Comparison of ENCODE assay signal across 21 mouse cellular contexts in the genomic region with DNA sequence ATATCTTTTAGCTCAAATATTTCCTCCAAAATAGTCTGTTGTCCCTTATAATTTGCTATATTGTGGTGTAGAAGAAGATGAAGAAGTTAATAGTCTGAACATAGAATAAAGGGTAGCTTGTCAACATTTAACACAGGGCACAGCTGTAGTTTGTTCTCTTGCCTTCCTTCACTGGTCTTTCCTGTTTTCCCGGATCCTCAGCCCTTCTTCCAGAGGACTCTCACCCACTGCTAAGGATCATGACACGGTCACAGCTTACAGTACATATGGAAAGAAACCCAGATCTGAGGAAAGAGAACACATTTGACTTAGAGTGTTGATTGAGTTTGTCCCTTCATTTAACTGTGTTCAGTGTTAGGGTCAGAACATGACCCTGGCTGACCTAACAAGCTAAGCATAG. TPM values are rescaled to one million over a fixed set of nuclear protein-coding genes. Genes with fewer than 3 reads are reported as not detected.
DNase-seq lines count a peak whose midpoint lies in the region; ATAC-seq lines count a peak whose summit lies in the region.
"Had no signal": no experiment of that assay in that cellular context is flagged by ENCODE, and none has a peak within 500 bp of the region (broad histone marks: within the 10 kb centered on the region; RNA-seq: fewer than 3 reads in every experiment).

No protein-coding gene starts in this region.

- H3K27me3 ChIP-seq in heart, embryonic 11.5 days (ENCODE audit: control insufficient read depth, insufficient read depth, low read length) = no peaks in the 10 kb centered on the region
- no peaks in the 10 kb centered on the region for H3K27me3 ChIP-seq in intestine, embryonic 15.5 days (replicated peaks)
- H3K27me3 ChIP-seq in intestine, embryonic 16.5 days (replicated peaks; ENCODE audit: control insufficient read depth, insufficient read depth, low read length) = no peaks in the 10 kb centered on the region
- H3K27me3 ChIP-seq in lung, embryonic 16.5 days (ENCODE audit: control insufficient read depth, insufficient read depth, low read depth, low read length) = no peaks in the 10 kb centered on the region
- H3K27me3 ChIP-seq: embryonic facial prominence, embryonic 12.5 days; forebrain, embryonic 15.5 days; hindbrain, embryonic 12.5 days had no signal

- H3K4me1 ChIP-seq in heart, embryonic 11.5 days (ENCODE audit: control insufficient read depth, insufficient read depth, low read length) = peaks cover 5% of the 10 kb centered on the region
- no peaks in the 10 kb centered on the region for H3K4me1 ChIP-seq in intestine, embryonic 15.5 days (replicated peaks)
- 0 out of 2 replicates have a peak, but pooled peaks cover 2% of the 10 kb centered on the region for H3K4me1 ChIP-seq in intestine, embryonic 16.5 days (ENCODE audit: control insufficient read depth, insufficient read depth, low read length)
- H3K4me1 ChIP-seq in lung, embryonic 16.5 days (replicated peaks; ENCODE audit: control insufficient read depth, insufficient read depth, low read length) = no peaks in the 10 kb centered on the region
- H3K4me1 ChIP-seq: embryonic facial prominence, embryonic 12.5 days; forebrain, embryonic 15.5 days; hindbrain, embryonic 12.5 days had no signal

- no peak overlapping the region for H3K27ac ChIP-seq in heart, embryonic 11.5 days (ENCODE audit: low read depth, low read length)
- no peak overlapping the region for H3K27ac ChIP-seq in intestine, embryonic 15.5 days
- no peak overlapping the region for H3K27ac ChIP-seq in intestine, embryonic 16.5 days (ENCODE audit: low read length)
- H3K27ac ChIP-seq in lung, embryonic 16.5 days (ENCODE audit: low read length) = peak overlapping the region; percentile 39
- H3K27ac ChIP-seq: embryonic facial prominence, embryonic 12.5 days; forebrain, embryonic 15.5 days; hindbrain, embryonic 12.5 days had no signal

- WGBS in heart, embryonic 11.5 days (ENCODE audit: insufficient replicate concordance) = 8% methylated on average over 2 of the region's 2 CpGs
- 26% methylated on average over 2 of the region's 2 CpGs for WGBS in intestine, embryonic 15.5 days
- WGBS in intestine, embryonic 16.5 days = 19% methylated on average over 2 of the region's 2 CpGs
- 10% methylated on average over 2 of the region's 2 CpGs for WGBS in lung, embryonic 16.5 days

- no peak for ATAC-seq in heart, embryonic 11.5 days (replicated peaks; ENCODE audit: insufficient number of reproducible peaks, low FRiP score, low TSS enrichment)
- peak; percentile 72; the same call in 1 of the 2 replicates for ATAC-seq in intestine, embryonic 15.5 days
- ATAC-seq in intestine, embryonic 16.5 days = no peak
- ATAC-seq in lung, embryonic 16.5 days (ENCODE audit: low read depth) = peak; percentile 64
- ATAC-seq: forebrain, embryonic 15.5 days; hindbrain, embryonic 16.5 days; inflammation-experienced regulatory T-cells, adult 6 months had no signal

- H3K9ac ChIP-seq in heart, embryonic 11.5 days (ENCODE audit: low read depth, low read length) = no peak overlapping the region
- H3K9ac ChIP-seq in intestine, embryonic 15.5 days = no peak overlapping the region
- no peak overlapping the region for H3K9ac ChIP-seq in intestine, embryonic 16.5 days (ENCODE audit: low read depth, low read length)
- H3K9ac ChIP-seq in lung, embryonic 16.5 days (ENCODE audit: low read length) = no peak overlapping the region
- H3K9ac ChIP-seq: embryonic facial prominence, embryonic 12.5 days; forebrain, embryonic 15.5 days; hindbrain, embryonic 12.5 days had no signal

- DNase-seq in heart, adult 18-20 months = no peak
- no peak for DNase-seq in lung, postnatal 10 days
- no peak for DNase-seq in left cerebral cortex, postnatal 36 days (ENCODE audit: low spot score in 2 of 2)
- DNase-seq: adrenal gland, postnatal 25 days; cerebellum, adult 2 months; cerebellum, postnatal 10 days; gastrocnemius, postnatal 36 days; heart, postnatal 4 days had no signal

- H3K4me3 ChIP-seq in heart, embryonic 11.5 days (ENCODE audit: low read depth, low read length) = no peak overlapping the region
- no peak overlapping the region for H3K4me3 ChIP-seq in intestine, embryonic 15.5 days (replicated peaks)
- H3K4me3 ChIP-seq in intestine, embryonic 16.5 days (ENCODE audit: low read length) = no peak overlapping the region
- no peak overlapping the region for H3K4me3 ChIP-seq in lung, embryonic 16.5 days (ENCODE audit: low read length)
- H3K4me3 ChIP-seq: embryonic facial prominence, embryonic 12.5 days; forebrain, embryonic 15.5 days; hindbrain, embryonic 12.5 days had no signal

- H3K36me3 ChIP-seq in heart, embryonic 11.5 days (ENCODE audit: control insufficient read depth, insufficient read depth, low read length) = no peaks in the 10 kb centered on the region
- H3K36me3 ChIP-seq in intestine, embryonic 15.5 days = no peaks in the 10 kb centered on the region
- H3K36me3 ChIP-seq in intestine, embryonic 16.5 days (ENCODE audit: control insufficient read depth, insufficient read depth, low read length) = no peaks in the 10 kb centered on the region
- H3K36me3 ChIP-seq in lung, embryonic 16.5 days (ENCODE audit: control insufficient read depth, insufficient read depth, low read length) = no peaks in the 10 kb centered on the region
- H3K36me3 ChIP-seq: embryonic facial prominence, embryonic 12.5 days; forebrain, embryonic 15.5 days; hindbrain, embryonic 12.5 days had no signal

- peak overlapping the region; percentile 17; the same call in 1 of the 2 replicates for H3K4me2 ChIP-seq in heart, embryonic 11.5 days
- no peak overlapping the region for H3K4me2 ChIP-seq in intestine, embryonic 15.5 days (replicated peaks)
- no peak overlapping the region for H3K4me2 ChIP-seq in intestine, embryonic 16.5 days (ENCODE audit: low read depth, low read length)
- H3K4me2 ChIP-seq in lung, embryonic 16.5 days (ENCODE audit: low read depth, low read length) = no peak overlapping the region
- H3K4me2 ChIP-seq: embryonic facial prominence, embryonic 12.5 days; forebrain, embryonic 15.5 days; hindbrain, embryonic 12.5 days had no signal

- no peaks in the 10 kb centered on the region for H3K9me3 ChIP-seq in heart, embryonic 11.5 days (replicated peaks; ENCODE audit: control insufficient read depth, low read length)
- no peaks in the 10 kb centered on the region for H3K9me3 ChIP-seq in intestine, embryonic 15.5 days
- no peaks in the 10 kb centered on the region for H3K9me3 ChIP-seq in intestine, embryonic 16.5 days (ENCODE audit: control insufficient read depth, low read length)
- no peaks in the 10 kb centered on the region for H3K9me3 ChIP-seq in lung, embryonic 16.5 days (ENCODE audit: control insufficient read depth, low read length)
- H3K9me3 ChIP-seq: embryonic facial prominence, embryonic 12.5 days; forebrain, embryonic 15.5 days; hindbrain, embryonic 12.5 days had no signal

- intact Hi-C loops in left cerebral cortex, postnatal 36 days (cut with DNase I) = no loop called here

RNA-seq across cellular contexts. Expression of a gene that starts 53.7 kb away (rescaled TPM):
- polyA plus RNA-seq in heart, embryonic 11.5 days (2014; fragmentation: Nextera tagmentation; extraction: Ambion mirVana) = 4.0 and 4.6 TPM in 2 replicates
- 1 to 10 TPM in 1 of 2 experiments, under 1 TPM in 1; 0.62 to 2.1 TPM for total RNA-seq in heart, adult 18-20 months (2021)
- 11.2 and 12.0 TPM in 2 replicates for polyA plus RNA-seq in intestine, embryonic 15.5 days (2015; fragmentation: Nextera tagmentation; extraction: Ambion mirVana)
- 13.8 and 15.5 TPM in 2 replicates for polyA plus RNA-seq in intestine, embryonic 16.5 days (2015; fragmentation: Nextera tagmentation; extraction: Ambion mirVana)
- polyA plus RNA-seq in lung, embryonic 16.5 days (2015; fragmentation: Nextera tagmentation; extraction: Ambion mirVana) = 3.6 and 4.5 TPM in 2 replicates
- total RNA-seq in left cerebral cortex, postnatal 36 days (2021) = not detected
- polyA plus RNA-seq: inflammation-experienced regulatory T-cells, adult 6 months had no signal

RNA-seq across cellular contexts. Expression of a gene that starts 58.5 kb away (rescaled TPM):
- not detected in 2 replicates for polyA plus RNA-seq in heart, embryonic 11.5 days (2014; fragmentation: Nextera tagmentation; extraction: Ambion mirVana)
- total RNA-seq in heart, adult 18-20 months (2021) = not detected
- not detected in 2 replicates for polyA plus RNA-seq in intestine, embryonic 15.5 days (2015; fragmentation: Nextera tagmentation; extraction: Ambion mirVana)
- polyA plus RNA-seq in intestine, embryonic 16.5 days (2015; fragmentation: Nextera tagmentation; extraction: Ambion mirVana) = 0.15 TPM in 1 of 2 replicates, not detected in the other
- not detected in 2 replicates for polyA plus RNA-seq in lung, embryonic 16.5 days (2015; fragmentation: Nextera tagmentation; extraction: Ambion mirVana)
- total RNA-seq in left cerebral cortex, postnatal 36 days (2021) = not detected
- total RNA-seq: adrenal gland, adult 2 months; adrenal gland, postnatal 25 days; ES-E14; gastrocnemius, adult 8-10 months; gastrocnemius, postnatal 36 days; heart, postnatal 4 days had no signal
- polyA plus RNA-seq: adrenal gland, adult 2 months; cerebellum, adult 2 months; embryonic facial prominence, embryonic 12.5 days; forebrain, embryonic 11.5 days; forebrain, embryonic 15.5 days; hindbrain, embryonic 12.5 days; hindbrain, embryonic 16.5 days; inflammation-experienced regulatory T-cells, adult 6 months had no signal

Comparison
In these comparisons a context has a peak if more than half of its experiments do, and no peak if none do; other contexts are left out.
1. ATAC-seq: peak in intestine, embryonic 15.5 days (single experiment) and lung, embryonic 16.5 days (single experiment); none in heart, embryonic 11.5 days (single experiment) and intestine, embryonic 16.5 days (single experiment).